Mouse (Mus musculus) heart, embryonic 14.5 days (tissue): ENCODE results near the gene Pdlim4. TPM values are rescaled to one million over a fixed set of nuclear protein-coding genes. Genes with fewer than 3 reads are reported as not detected.

ENCODE experiments used
- ATAC-seq: fragments of 200-750 bp; cut with Nextera tagmentation; 2 replicates; pipeline ENCODE4 v1.8.0; 2017; ENCODE audit warnings: low read depth, moderate TSS enrichment; ENCODE audit not compliant: insufficient number of reproducible peaks, insufficient read depth, low FRiP score
- H3K27ac ChIP-seq, 2 experiments: fragments of 200-500 bp in 1 of 2; fragments of 300-500 bp in 1 of 2; sonication (generic) in 1 of 2; replicated peaks in 1 of 2; 2 replicates each; pipeline ENCODE4 v1.5.1; 2012 to 2014; ENCODE audit warnings: low read depth in 2 of 2, low read length in 2 of 2, control low read depth in 1 of 2, mild to moderate bottlenecking in 1 of 2, mixed read lengths in 1 of 2; ENCODE audit not compliant: control insufficient read depth in 1 of 2, insufficient read depth in 1 of 2
- H3K27me3 ChIP-seq: fragments of 300-500 bp; sonication (generic); 2 replicates; pipeline ENCODE4 v1.6.1; 2014; ENCODE audit warnings: mild to moderate bottlenecking, low read length, control low read depth; ENCODE audit not compliant: control insufficient read depth, insufficient read depth
- H3K36me3 ChIP-seq: fragments of 300-500 bp; sonication (generic); 2 replicates; pipeline ENCODE4 v1.6.1; 2014; ENCODE audit warnings: mild to moderate bottlenecking, control low read depth, low read length, mixed read lengths; ENCODE audit not compliant: control insufficient read depth, insufficient read depth
- H3K4me1 ChIP-seq, 2 experiments: fragments of 200-500 bp in 1 of 2; fragments of 300-500 bp in 1 of 2; sonication (generic) in 1 of 2; 2 replicates each; pipeline ENCODE4 v1.6.1; 2012 to 2014; ENCODE audit warnings: low read length in 2 of 2, control low read depth in 1 of 2, mixed read lengths in 1 of 2; ENCODE audit not compliant: control insufficient read depth in 2 of 2, insufficient read depth in 2 of 2
- H3K4me2 ChIP-seq: fragments of 300-500 bp; sonication (generic); 2 replicates; pipeline ENCODE4 v1.6.1; 2014; ENCODE audit warnings: mild to moderate bottlenecking, low read length
- H3K4me3 ChIP-seq, 2 experiments: fragments of 200-500 bp in 1 of 2; fragments of 300-500 bp in 1 of 2; sonication (generic) in 1 of 2; 2 replicates each; pipeline ENCODE4 v1.5.1; 2012 to 2014; ENCODE audit warnings: low read length in 2 of 2, mild to moderate bottlenecking in 2 of 2, control low read depth in 1 of 2, low read depth in 1 of 2, moderate library complexity in 1 of 2; ENCODE audit not compliant: control insufficient read depth in 1 of 2, insufficient read depth in 1 of 2
- H3K9ac ChIP-seq: fragments of 300-500 bp; sonication (generic); 2 replicates; pipeline ENCODE4 v1.6.1; 2014; ENCODE audit warnings: mild to moderate bottlenecking, low read length
- H3K9me3 ChIP-seq: fragments of 300-500 bp; sonication (generic); 2 replicates; pipeline ENCODE4 v1.6.1; 2016; ENCODE audit warnings: low read length, control low read depth; ENCODE audit not compliant: control insufficient read depth
- whole genome bisulfite sequencing: fragments of 180-500 bp; shearing (Covaris S2); extraction: QIAGEN DNeasy Blood & Tissue Kit; methylation state at CpG from one replicate; pipeline ENCODE4 v1.1.7; 2014; 5-methylcytosine and 5-hydroxymethylcytosine counted together
- polyA plus RNA-seq: library from polyadenylated mRNA; unstranded; fragments of >200 nt; fragmentation: Nextera tagmentation; extraction: Ambion mirVana; gene quantifications from 2 replicates; pipeline ENCODE4 v1.2.1, GENCODE M21; 2014

Pdlim4 gene
- polyA plus RNA-seq, 1 experiment from 2014 or later = 14.6 TPM

DNA sequence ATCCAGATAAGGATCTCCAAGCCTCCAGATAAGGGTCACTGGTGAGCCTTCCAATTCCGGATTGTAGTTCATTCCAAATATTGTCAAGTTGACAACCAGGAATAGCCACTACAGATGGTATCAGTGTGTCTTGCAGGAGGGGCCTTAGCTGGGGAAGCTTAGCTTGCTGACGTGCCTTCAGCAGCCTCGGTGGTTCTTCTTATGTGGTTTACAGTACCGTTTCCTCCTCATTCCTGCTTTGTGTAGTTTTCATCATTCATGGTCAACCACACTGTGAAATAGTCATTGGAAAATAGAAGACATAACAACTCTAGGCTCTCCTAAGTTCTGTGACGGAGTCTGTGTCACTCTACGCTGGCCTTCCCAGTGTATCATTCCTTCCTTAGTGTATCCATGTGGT lies 36.2 kb upstream of the Pdlim4 start:
- Histone ChIP-seq H3K4me2 (no peak overlapping the region), H3K27ac (no peak overlapping the region), H3K36me3 (no peaks in the 10 kb centered on the region), H3K9me3 (no peaks in the 10 kb centered on the region), H3K9ac (no peak overlapping the region), H3K4me3 (no peak overlapping the region), H3K4me1 (peaks cover 55 to 61% of the 10 kb centered on the region in 2 experiments), H3K27me3 (no peaks in the 10 kb centered on the region; the same call in 1 of the 2 replicates)
- WGBS = 83% methylated on average over 6 of the region's 6 CpGs
- no peak for ATAC-seq

DNA sequence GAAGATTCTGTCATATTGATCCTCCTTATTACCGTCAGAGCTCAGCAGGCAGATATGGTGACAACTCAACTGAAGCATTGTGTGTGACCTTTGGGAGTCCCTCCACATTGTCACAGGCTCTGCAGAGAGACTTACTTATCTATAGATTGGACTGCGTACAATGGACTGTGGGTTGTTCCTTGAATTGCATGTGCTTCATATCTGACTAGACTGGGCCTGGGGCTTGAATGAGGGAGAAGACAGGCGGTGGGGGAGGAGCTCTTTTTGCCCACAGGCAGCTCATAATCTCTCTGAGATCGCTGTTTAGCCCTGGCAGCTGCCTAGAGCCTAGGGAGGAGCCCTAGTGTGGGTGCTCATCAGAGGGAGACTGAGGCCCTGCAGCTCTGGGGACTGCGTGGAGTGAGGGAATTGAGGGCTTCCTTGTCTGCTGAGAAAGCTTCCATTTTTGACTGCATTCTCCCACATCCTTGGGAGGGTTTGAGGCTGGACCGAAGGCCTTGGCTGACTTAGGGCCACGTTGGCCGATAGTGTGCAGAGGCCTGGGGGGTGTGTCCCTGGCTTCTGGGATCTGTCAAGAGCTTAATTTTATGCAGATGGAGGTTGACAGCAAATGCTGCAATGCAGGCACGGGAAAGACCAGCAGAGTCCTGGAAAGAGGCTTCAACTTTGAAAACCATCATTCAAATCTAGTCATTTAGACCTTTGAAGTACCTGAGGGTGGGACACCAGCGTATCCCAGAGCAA lies 34.1 kb upstream of the Pdlim4 start:
- H3K4me1 ChIP-seq = peaks cover 38 to 44% of the 10 kb centered on the region in 2 experiments

DNA sequence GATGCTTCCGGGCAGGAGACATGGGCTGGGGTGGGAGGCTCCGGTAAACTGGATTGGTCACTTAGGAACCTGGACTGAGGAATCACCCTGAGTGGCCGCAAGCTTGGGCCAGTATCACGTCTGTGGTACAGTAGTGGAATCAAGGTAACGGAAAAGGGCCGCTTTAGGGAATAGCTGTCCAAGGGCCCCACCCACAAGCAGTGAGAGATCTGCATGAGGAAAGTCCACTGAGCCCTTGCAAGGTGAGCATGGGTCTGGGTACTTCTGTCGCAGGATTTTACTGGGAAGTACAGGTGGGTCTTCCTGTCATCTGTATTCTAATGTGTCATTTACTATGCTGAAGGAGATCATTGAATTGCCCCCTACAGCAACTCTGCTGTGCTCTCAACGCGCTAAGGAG lies 32.9 kb upstream of the Pdlim4 start:
- no peaks in the 10 kb centered on the region for H3K9me3 ChIP-seq
- H3K4me1 ChIP-seq = peaks cover 38 to 41% of the 10 kb centered on the region in 2 experiments
- H3K36me3 ChIP-seq = no peaks in the 10 kb centered on the region
- peak overlapping the region; percentile 99 for H3K4me2 ChIP-seq
- H3K27me3 ChIP-seq = no peaks in the 10 kb centered on the region; the same call in 1 of the 2 replicates
- ATAC-seq = no peak
- peak overlapping the region; percentile 79 to 88 for H3K4me3 ChIP-seq
- WGBS = 68% methylated on average over 9 of the region's 9 CpGs
- peak overlapping the region; percentile 87 for H3K9ac ChIP-seq
- H3K27ac ChIP-seq = peak overlapping the region; percentile 22 to 59; a peak in 2 of 4 replicates

More for the DNA sequence above, 34.1 kb upstream of the Pdlim4 start:
- H3K36me3 ChIP-seq = no peaks in the 10 kb centered on the region
- H3K4me2 ChIP-seq = peak overlapping the region; percentile 99
- WGBS = 33% methylated on average over 10 of the region's 10 CpGs
- no peaks in the 10 kb centered on the region for H3K9me3 ChIP-seq
- H3K27ac ChIP-seq = peak overlapping the region; percentile 59 to 74
- no peaks in the 10 kb centered on the region; the same call in 1 of the 2 replicates for H3K27me3 ChIP-seq
- ATAC-seq = no peak
- H3K4me3 ChIP-seq = peak overlapping the region in 1 of 2 experiments; percentile 2; a peak in 1 of 4 replicates
- H3K9ac ChIP-seq = peak overlapping the region; percentile 87

DNA sequence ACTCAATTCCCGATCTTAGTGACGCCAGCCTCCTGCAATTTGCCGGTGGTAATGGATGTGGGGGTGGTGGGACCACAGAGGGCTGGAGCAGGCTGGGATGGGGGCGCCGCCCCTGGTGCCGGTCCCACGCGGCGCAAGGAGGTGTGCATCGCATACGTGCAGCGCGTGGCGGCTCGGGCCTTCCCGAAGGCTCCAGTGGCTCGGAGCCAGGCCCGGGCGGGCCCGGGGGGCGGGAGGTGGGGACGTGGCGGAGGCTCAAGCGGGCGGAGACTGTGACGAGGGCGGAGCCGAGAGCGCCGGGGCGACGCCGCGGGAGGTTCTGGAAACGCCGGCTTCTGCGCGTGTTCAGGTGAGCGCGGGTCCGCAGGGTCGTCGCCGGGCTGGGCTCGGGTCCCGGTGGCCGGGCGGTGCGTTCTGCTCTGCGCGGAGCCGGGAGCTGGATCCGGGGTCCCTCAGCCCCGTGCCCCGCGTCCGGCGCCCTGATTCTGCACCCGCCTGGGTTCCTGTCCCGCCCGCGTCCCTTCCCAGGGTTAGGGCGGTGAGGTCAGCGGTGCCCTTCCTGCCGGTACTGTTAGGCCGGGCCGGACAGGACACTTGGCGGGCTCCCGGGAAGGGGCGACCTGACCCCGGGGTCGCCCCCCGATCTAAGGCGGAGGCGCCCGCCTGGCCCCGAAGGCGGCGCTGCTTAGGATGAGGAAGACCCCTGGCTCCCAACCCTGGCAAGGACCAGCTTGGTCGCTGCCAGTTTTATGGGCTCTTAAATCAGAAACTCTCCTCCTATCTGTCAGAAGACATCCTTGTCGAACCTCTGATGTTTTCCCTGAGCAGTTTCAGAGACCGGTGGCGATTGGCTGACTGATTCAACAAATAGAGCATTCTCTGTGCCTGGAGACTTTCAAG lies 32.1 kb upstream of the Pdlim4 start:
- H3K9me3 ChIP-seq = no peaks in the 10 kb centered on the region

GRCm38 (mm10) chr11:54100045-54100691 lies 31.4 kb upstream of the Pdlim4 start, which contains the start of gene P4ha2:
Gene P4ha2, plus strand, starts transcription at chr11:54100095.
- peak within 1 kb of the TSS; percentile 87 for H3K9ac ChIP-seq
- H3K9me3 ChIP-seq = no peaks in the 10 kb centered on the region
- H3K4me1 ChIP-seq = peaks cover 30 to 35% of the 10 kb centered on the region in 2 experiments
- H3K27ac ChIP-seq = no peak within 1 kb of the TSS
- H3K27me3 ChIP-seq = no peaks in the 10 kb centered on the region; the same call in 1 of the 2 replicates
- H3K4me2 ChIP-seq = peak within 1 kb of the TSS; percentile 99
- no peaks in the 10 kb centered on the region for H3K36me3 ChIP-seq
- 56% methylated on average over 10 of the region's 10 CpGs for WGBS
- ATAC-seq = no peak
- peak within 1 kb of the TSS; percentile 79 to 88 for H3K4me3 ChIP-seq

More for the DNA sequence above, 32.1 kb upstream of the Pdlim4 start:
- H3K9ac ChIP-seq = peak overlapping the region; percentile 87
- H3K4me3 ChIP-seq = peak overlapping the region; percentile 79 to 88
- H3K4me2 ChIP-seq = peak overlapping the region; percentile 99
- no peaks in the 10 kb centered on the region for H3K36me3 ChIP-seq
- peaks cover 32 to 35% of the 10 kb centered on the region in 2 experiments for H3K4me1 ChIP-seq
- peak overlapping the region in 1 of 2 experiments; percentile 22; a peak in 3 of 4 replicates for H3K27ac ChIP-seq
- under 1% methylated on average over 70 of the region's 83 CpGs for WGBS
- no peaks in the 10 kb centered on the region; the same call in 1 of the 2 replicates for H3K27me3 ChIP-seq
- peak; percentile 81 for ATAC-seq

DNA sequence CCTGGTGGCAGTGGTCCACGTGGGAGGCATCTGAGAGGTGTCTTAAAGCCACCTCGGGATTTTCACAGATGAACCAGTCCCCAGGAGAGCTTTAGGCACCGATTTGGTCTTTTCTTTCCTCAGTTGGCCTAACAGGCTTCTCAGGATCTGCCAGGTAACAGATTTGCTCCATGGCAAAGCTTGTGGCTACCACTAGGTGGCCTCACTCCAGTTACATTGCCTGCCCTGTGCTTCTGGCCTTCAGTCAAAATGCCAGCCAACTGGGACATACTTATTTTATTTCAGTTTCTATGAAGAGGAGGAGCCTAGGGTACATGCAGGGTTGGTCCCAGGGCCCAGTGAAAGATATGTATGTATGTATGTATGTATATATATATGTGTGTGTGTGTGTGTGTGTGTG lies 24.2 kb upstream of the Pdlim4 start:
- no peak overlapping the region for H3K9ac ChIP-seq
- no peaks in the 10 kb centered on the region for H3K27me3 ChIP-seq
- 11% methylated on average over 3 of the region's 3 CpGs for WGBS
- no peak for ATAC-seq
- no peaks in the 10 kb centered on the region for H3K9me3 ChIP-seq
- H3K4me3 ChIP-seq = no peak overlapping the region
- H3K27ac ChIP-seq = no peak overlapping the region
- no peak overlapping the region for H3K4me2 ChIP-seq
- H3K4me1 ChIP-seq = peaks cover 0 to 3% of the 10 kb centered on the region in 2 experiments; a peak in 2 of 4 replicates
- H3K36me3 ChIP-seq = no peaks in the 10 kb centered on the region

- Histone ChIP-seq H3K36me3 (no peaks in the 10 kb centered on the region), H3K4me2 (no peak overlapping the region)
Measured at GRCm38 (mm10) chr11:54092188-54092587, 23.4 kb upstream of the Pdlim4 start.

More at GRCm38 (mm10) chr11:54092188-54092587, 23.4 kb upstream of the Pdlim4 start:
- Histone ChIP-seq H3K27me3 (no peaks in the 10 kb centered on the region), H3K4me3 (no peak overlapping the region), H3K27ac (no peak overlapping the region), H3K9ac (no peak overlapping the region), H3K4me1 (peaks cover 0 to 3% of the 10 kb centered on the region in 2 experiments; a peak in 2 of 4 replicates), H3K9me3 (no peaks in the 10 kb centered on the region)
- no peak for ATAC-seq
- WGBS = 44% methylated on average over 7 of the region's 7 CpGs
